Mouse (Mus musculus): ENCODE data around the gene Fbxl18.

The Fbxl18 gene

GRCm38 (mm10) chr5:142894918-142895613, at the start of gene Fbxl18:
Gene Fbxl18, minus strand, starts transcription at chr5:142895421.
- DNase-seq: peak; percentile 91

GRCm38 (mm10) chr5:142940393-142940792, 45.2 kb upstream of the Fbxl18 start:
- no peak for DNase-seq

- no peak for DNase-seq
These were observed 42.9 kb upstream of the Fbxl18 start for GRCm38 (mm10) chr5:142937956-142938727.

GRCm38 (mm10) chr5:142936336-142936719, 41.1 kb upstream of the Fbxl18 start:
- peak; percentile 78 for DNase-seq

GRCm38 (mm10) chr5:142935642-142936335, 40.6 kb upstream of the Fbxl18 start:
- DNase-seq: peak; percentile 89

GRCm38 (mm10) chr5:142932731-142933130, 37.5 kb upstream of the Fbxl18 start:
- DNase-seq: peak; percentile 56

GRCm38 (mm10) chr5:142932084-142932685, 37.0 kb upstream of the Fbxl18 start:
- peak; percentile 86 for DNase-seq

GRCm38 (mm10) chr5:142931241-142931745, 36.1 kb upstream of the Fbxl18 start:
- no peak for DNase-seq

GRCm38 (mm10) chr5:142929400-142929752, 34.2 kb upstream of the Fbxl18 start:
- DNase-seq: no peak

- DNase-seq: no peak
These were observed 33.7 kb upstream of the Fbxl18 start for GRCm38 (mm10) chr5:142928749-142929399.

- no peak for DNase-seq
These were observed 32.2 kb upstream of the Fbxl18 start for GRCm38 (mm10) chr5:142927341-142927930.

- DNase-seq: no peak
These were observed 31.7 kb upstream of the Fbxl18 start for GRCm38 (mm10) chr5:142926940-142927228.

- DNase-seq: no peak
These were observed 31.2 kb upstream of the Fbxl18 start for GRCm38 (mm10) chr5:142926204-142926939.

GRCm38 (mm10) chr5:142924336-142924959, 29.2 kb upstream of the Fbxl18 start:
- no peak for DNase-seq

GRCm38 (mm10) chr5:142923781-142924180, 28.6 kb upstream of the Fbxl18 start:
- no peak for DNase-seq

- no peak for DNase-seq
These were observed 27.0 kb upstream of the Fbxl18 start for GRCm38 (mm10) chr5:142922251-142922650.

- no peak for DNase-seq
These were observed 25.8 kb upstream of the Fbxl18 start for GRCm38 (mm10) chr5:142921074-142921459.

GRCm38 (mm10) chr5:142920311-142921073, 25.3 kb upstream of the Fbxl18 start:
- DNase-seq: no peak

GRCm38 (mm10) chr5:142917402-142917801, 22.2 kb upstream of the Fbxl18 start:
- no peak for DNase-seq

- DNase-seq: no peak
These were observed 21.4 kb upstream of the Fbxl18 start for GRCm38 (mm10) chr5:142916593-142916992.
